Mouse (Mus musculus) liver, postnatal 0 days (tissue): Measurements from ENCODE around the gene Rdh1. TPM values are rescaled to one million over a fixed set of nuclear protein-coding genes. Genes with fewer than 3 reads are reported as not detected.

Experiments used
- ATAC-seq: fragments of 200-750 bp; cut with Nextera tagmentation; 2 replicates; pipeline ENCODE4 v1.8.0; 2017; ENCODE audit warnings: mild to moderate bottlenecking, moderate library complexity
- DNase-seq: peaks from one replicate; pipeline ENCODE4 v3.0.0-alpha.2; 2016
- H3K27ac ChIP-seq: fragments of 300-500 bp; sonication (generic); 2 replicates; pipeline ENCODE4 v1.5.1; 2014; ENCODE audit warnings: antibody characterized with exemption, moderate library complexity, mild to moderate bottlenecking, low read depth
- H3K27me3 ChIP-seq: fragments of 300-500 bp; sonication (generic); 2 replicates; pipeline ENCODE4 v1.6.1; 2014; ENCODE audit warnings: low read length, control low read depth, mixed read lengths; ENCODE audit not compliant: insufficient read depth
- H3K36me3 ChIP-seq: fragments of 300-500 bp; sonication (generic); replicated peaks from 2 replicates; pipeline ENCODE4 v1.6.1; 2014; ENCODE audit warnings: mild to moderate bottlenecking, control low read depth, low read length, moderate library complexity, mixed read lengths; ENCODE audit not compliant: insufficient read depth
- H3K4me1 ChIP-seq: fragments of 300-500 bp; sonication (generic); 2 replicates; pipeline ENCODE4 v1.6.1; 2014; ENCODE audit warnings: antibody characterized with exemption, mild to moderate bottlenecking, control low read depth; ENCODE audit not compliant: insufficient read depth
- H3K4me2 ChIP-seq: fragments of 300-500 bp; sonication (generic); 2 replicates; pipeline ENCODE4 v1.6.1; 2014; ENCODE audit warnings: low read depth, mild to moderate bottlenecking, low read length, moderate library complexity, mixed read lengths
- H3K4me3 ChIP-seq: fragments of 300-500 bp; sonication (generic); 2 replicates; pipeline ENCODE4 v1.5.1; 2014; ENCODE audit warnings: low read depth, low read length
- H3K9ac ChIP-seq: fragments of 300-500 bp; sonication (generic); replicated peaks from 2 replicates; pipeline ENCODE4 v1.6.1; 2014; ENCODE audit warnings: mild to moderate bottlenecking, moderate library complexity
- H3K9me3 ChIP-seq: fragments of 300-500 bp; sonication (generic); 2 replicates; pipeline ENCODE4 v1.6.1; 2016; ENCODE audit warnings: mild to moderate bottlenecking, control low read depth, low read length, mixed read lengths
- CTCF ChIP-seq: sonication (generic); IDR thresholded peaks from 2 replicates; pipeline ENCODE4 v1.5.1; 2016; ENCODE audit warnings: antibody characterized with exemption, low read depth
- EP300 ChIP-seq: IDR thresholded peaks from 2 replicates; pipeline ENCODE4 v1.6.1; 2016; ENCODE audit warnings: antibody characterized with exemption, low read depth, mild to moderate bottlenecking
- WGBS: fragments of 180-500 bp; shearing (Covaris S2); extraction: QIAGEN DNeasy Blood & Tissue Kit; methylation state at CpG from one replicate; pipeline ENCODE4 v1.1.7; 2014; ENCODE audit not compliant: insufficient replicate concordance; 5-methylcytosine and 5-hydroxymethylcytosine counted together
- polyA plus RNA-seq: library from polyadenylated mRNA; unstranded; fragments of >200 nt; fragmentation: Nextera tagmentation; extraction: Ambion mirVana; gene quantifications from 2 replicates; pipeline ENCODE4 v1.2.1, GENCODE M21; 2015

Gene Rdh1
- 0.20 TPM in 2 replicates for polyA plus RNA-seq

DNA sequence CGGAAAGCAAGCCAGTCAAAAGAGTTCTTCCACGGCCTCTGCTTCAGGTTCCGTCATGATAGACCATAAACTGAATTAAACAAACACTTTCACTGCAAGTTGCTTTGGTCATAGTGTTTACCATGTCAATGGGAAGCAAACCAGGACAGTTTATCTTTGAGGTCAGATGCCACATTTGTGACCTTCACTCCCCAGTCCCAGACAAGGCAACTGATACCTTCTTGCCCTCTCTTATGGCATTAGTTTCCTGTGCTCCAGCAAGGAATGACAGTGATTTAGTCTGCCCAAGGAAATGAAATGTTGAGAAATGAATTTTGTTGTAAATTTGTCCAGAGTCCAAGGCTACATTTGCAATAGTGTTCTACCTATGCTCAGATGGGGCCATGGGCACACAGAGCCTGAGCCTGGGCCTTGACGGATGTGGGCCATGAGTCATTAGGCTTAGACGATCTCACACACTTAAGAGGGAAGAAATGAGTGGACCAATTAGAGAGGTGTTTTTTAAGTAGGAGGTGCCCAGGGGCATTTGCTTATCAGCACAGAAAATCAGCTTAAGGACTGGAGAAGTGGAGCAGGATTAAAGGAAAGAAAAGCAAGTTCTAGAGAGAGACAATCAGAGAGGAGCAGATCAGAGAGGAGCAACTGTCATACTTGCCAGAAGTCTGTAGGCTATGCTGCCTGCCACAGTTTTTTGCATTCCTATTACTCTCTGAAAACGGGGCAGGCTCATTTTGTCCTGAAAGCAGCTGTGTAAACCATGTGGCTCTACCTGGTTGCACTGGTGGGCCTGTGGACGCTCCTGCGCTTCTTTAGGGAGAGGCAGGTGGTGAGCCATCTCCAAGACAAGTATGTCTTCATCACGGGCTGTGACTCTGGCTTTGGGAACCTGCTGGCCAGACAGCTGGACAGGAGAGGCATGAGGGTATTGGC lies at the start of gene Rdh1, which contains the start of gene Rdh16f1:
Gene Rdh1 (plus strand): TSS at position 541 of the 930 bp plus-strand sequence.
Gene Rdh16f1 (plus strand): TSS at position 607 of the 930 bp plus-strand sequence.
- Histone ChIP-seq H3K9ac (no peak within 1 kb of the TSS), H3K36me3 (no peaks in the 10 kb centered on the region), H3K27ac (peak within 1 kb of the TSS; percentile 59), H3K4me1 (peaks cover 34% of the 10 kb centered on the region), H3K27me3 (no peaks in the 10 kb centered on the region), H3K4me2 (no peak within 1 kb of the TSS), H3K9me3 (no peaks in the 10 kb centered on the region), H3K4me3 (no peak within 1 kb of the TSS)
- TF ChIP-seq EP300 (peak; percentile 71), CTCF (no peak)
- WGBS = 53% methylated on average over 9 of the region's 9 CpGs
- no peak for DNase-seq
- peak; percentile 62 for ATAC-seq

DNA sequence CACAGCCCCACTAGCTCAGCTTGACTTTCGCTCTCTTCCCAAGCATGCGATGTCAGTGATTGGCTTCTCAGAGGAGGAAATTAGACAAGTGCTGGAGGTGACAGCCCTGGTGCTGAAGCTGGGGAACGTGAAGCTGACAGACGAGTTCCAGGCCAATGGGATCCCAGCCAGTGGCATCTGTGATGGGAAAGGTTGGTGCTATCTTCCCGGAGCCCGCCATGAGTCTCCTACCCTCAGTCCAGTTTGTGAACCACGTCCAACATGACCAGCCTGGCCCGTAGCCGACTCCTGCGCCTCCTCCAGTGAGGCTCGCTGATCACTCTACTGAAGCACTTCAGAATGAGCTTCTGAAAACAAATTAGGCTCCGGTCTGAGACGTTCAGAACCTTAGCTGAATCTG lies 49.2 kb upstream of the Rdh1 start:
- TF ChIP-seq CTCF (no peak), EP300 (no peak)
- no peaks in the 10 kb centered on the region for H3K27me3 ChIP-seq
- no peak overlapping the region for H3K27ac ChIP-seq
- no peaks in the 10 kb centered on the region for H3K9me3 ChIP-seq
- WGBS = 77% methylated on average over 13 of the region's 13 CpGs
- H3K36me3 ChIP-seq = no peaks in the 10 kb centered on the region
- no peak for ATAC-seq
- no peak overlapping the region for H3K9ac ChIP-seq
- no peak for DNase-seq
- H3K4me2 ChIP-seq = no peak overlapping the region
- no peaks in the 10 kb centered on the region for H3K4me1 ChIP-seq
- H3K4me3 ChIP-seq = no peak overlapping the region

DNA sequence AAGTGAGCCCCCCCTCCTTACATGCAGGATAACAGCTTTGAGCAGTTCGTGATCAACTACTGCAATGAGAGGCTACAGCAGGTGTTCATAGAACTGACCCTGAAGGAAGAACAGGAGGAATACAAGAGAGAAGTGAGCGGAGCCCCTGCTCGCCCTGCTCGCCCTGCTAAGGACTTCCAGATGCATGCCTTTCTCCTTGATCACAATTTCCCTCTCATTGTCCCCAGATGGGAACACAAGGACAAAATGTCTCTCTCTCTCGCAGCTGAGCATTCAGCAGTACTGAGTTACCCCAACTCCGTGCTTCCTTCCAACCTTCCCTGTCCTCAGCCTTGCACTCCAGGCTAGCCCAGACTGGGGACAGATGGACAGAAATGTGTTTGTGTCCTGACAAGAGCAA lies 46.8 kb upstream of the Rdh1 start:
- H3K36me3 ChIP-seq = no peaks in the 10 kb centered on the region
- DNase-seq (no peak), ATAC-seq (no peak)
- H3K9me3 ChIP-seq = no peaks in the 10 kb centered on the region
- H3K4me3 ChIP-seq = no peak overlapping the region
- no peaks in the 10 kb centered on the region for H3K27me3 ChIP-seq
- 83% methylated on average over 6 of the region's 6 CpGs for WGBS
- H3K4me1 ChIP-seq = no peaks in the 10 kb centered on the region
- no peak for TF ChIP-seq CTCF
- no peak for TF ChIP-seq EP300
- no peak overlapping the region for H3K4me2 ChIP-seq
- no peak overlapping the region for H3K9ac ChIP-seq
- H3K27ac ChIP-seq = no peak overlapping the region

DNA sequence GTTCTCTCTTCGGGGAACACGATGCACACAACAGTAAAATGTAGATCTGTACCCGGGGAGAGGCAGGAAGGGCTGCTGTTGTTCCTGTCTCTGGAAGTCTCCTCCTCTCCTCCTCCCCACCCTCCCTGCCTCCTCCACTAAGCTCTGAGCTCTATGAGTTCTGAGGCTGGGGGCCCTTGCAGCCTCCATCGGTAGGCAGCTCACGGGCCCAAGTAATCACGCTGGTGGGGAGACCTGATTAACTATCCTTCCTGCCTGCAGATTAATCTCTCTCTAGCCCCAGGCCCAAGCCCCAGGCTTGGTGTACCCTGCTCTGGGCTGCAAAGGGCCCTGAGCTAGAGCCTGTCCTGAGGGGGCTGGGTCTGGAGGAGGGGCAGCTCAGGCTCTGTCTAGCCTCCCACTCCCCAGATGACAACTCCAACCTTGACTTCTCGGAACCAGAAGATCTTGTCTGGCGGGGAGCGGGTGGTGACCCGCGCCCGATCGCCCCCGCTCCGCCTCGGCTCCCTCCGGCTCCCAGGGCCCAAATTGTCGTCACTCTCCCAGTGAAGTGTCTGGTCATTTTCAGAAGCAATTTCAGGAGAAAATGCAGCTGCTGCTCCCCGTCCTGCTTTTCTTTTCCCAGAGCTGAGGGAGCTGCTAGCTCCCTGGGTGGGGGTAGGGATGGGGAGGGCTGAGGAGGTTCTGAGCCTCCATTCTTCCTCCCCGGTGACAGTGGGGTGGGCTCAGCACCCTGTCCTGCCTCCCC lies 37.7 kb upstream of the Rdh1 start:
- no peaks in the 10 kb centered on the region for H3K9me3 ChIP-seq
- peaks cover 28% of the 10 kb centered on the region for H3K27me3 ChIP-seq
- no peak overlapping the region for H3K9ac ChIP-seq
- H3K4me3 ChIP-seq = no peak overlapping the region
- H3K4me2 ChIP-seq = no peak overlapping the region
- 0 out of 2 replicates have a peak, but pooled peaks cover 4% of the 10 kb centered on the region for H3K4me1 ChIP-seq
- no peak for TF ChIP-seq CTCF
- TF ChIP-seq EP300 = no peak
- H3K36me3 ChIP-seq = no peaks in the 10 kb centered on the region
- no peak for DNase-seq
- H3K27ac ChIP-seq = no peak overlapping the region
- no peak for ATAC-seq
- WGBS = 31% methylated on average over 20 of the region's 20 CpGs

DNA sequence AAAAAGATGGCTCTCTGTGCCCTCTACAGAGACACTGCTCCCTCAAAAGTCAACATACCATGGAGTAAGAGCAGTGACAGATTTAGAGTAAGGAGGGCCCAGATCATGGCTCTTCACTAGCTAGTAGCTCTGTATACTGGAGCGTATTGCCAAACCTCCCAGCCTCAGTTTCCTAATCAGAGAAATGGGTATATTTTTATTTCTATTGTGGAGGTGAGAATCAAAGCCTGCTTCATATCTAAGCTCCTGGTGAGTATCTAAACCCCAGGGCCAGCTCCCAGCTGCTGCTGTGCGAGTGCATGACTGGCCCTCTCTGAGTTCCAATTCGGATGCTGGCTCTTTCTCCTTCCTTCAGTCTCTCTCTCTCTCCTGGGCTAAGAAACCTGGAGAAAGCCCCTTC lies 35.3 kb upstream of the Rdh1 start, which contains the start of gene Tac2:
Gene Tac2 (plus strand): TSS at position 301 of the 400 bp plus-strand sequence.
- Histone ChIP-seq H3K27me3 (peaks cover 28% of the 10 kb centered on the region), H3K4me2 (no peak within 1 kb of the TSS), H3K27ac (no peak within 1 kb of the TSS), H3K9ac (no peak within 1 kb of the TSS), H3K36me3 (no peaks in the 10 kb centered on the region), H3K9me3 (no peaks in the 10 kb centered on the region), H3K4me1 (no peaks in the 10 kb centered on the region), H3K4me3 (no peak within 1 kb of the TSS)
- DNase-seq = no peak
- ATAC-seq = no peak
- no peak for TF ChIP-seq CTCF
- TF ChIP-seq EP300 = no peak
- WGBS = 71% methylated on average over 3 of the region's 3 CpGs

DNA sequence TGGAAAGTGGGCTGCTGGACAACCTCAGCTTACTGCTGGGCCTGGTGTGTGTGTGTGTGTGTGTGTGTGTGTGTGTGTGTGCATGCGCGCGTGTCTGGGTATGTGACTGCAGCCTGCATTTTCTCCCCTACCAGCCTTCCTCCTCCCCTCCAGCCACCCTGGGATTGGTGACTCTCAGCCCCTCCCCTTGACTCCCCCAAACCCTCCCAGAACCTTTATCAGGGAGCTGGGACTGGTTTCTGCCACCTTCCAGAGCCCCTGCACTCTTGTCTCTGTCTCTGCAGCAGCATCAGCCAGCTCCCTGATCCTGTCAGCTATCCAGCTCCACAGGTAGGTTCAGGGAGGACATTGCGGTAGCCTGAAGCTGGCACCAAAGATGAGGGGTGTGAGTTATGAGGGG lies 34.4 kb upstream of the Rdh1 start:
- DNase-seq = no peak
- TF ChIP-seq CTCF = no peak
- TF ChIP-seq EP300 = no peak
- Histone ChIP-seq H3K4me2 (no peak overlapping the region), H3K36me3 (no peaks in the 10 kb centered on the region), H3K4me1 (peaks cover under 1% of the 10 kb centered on the region; the same call in 1 of the 2 replicates), H3K9ac (no peak overlapping the region), H3K27me3 (peaks cover 28% of the 10 kb centered on the region), H3K9me3 (no peaks in the 10 kb centered on the region), H3K4me3 (no peak overlapping the region), H3K27ac (no peak overlapping the region)
- 81% methylated on average over 4 of the region's 4 CpGs for WGBS
- ATAC-seq = no peak
